Mouse (Mus musculus): ENCODE results near the gene Tmem185b.

GRCm38 (mm10) chr1:119494712-119495395, 31.1 kb upstream of the Tmem185b start:
- TF ChIP-seq POLR2A (IDR thresholded peaks at IDR 0.05; ENCODE audit: low read depth, low read length): no peak
- no peak for TF ChIP-seq CTCF (IDR thresholded peaks at IDR 0.05; ENCODE audit: extremely low read depth, insufficient read depth, insufficient read length, insufficient replicate concordance)
